Mouse (Mus musculus): ENCODE data around the gene Nod1. TPM values are rescaled to one million over a fixed set of nuclear protein-coding genes. Genes with fewer than 3 reads are reported as not detected.

Gene Nod1
- total RNA-seq, 2 experiments from 2014 or later, result 3.0 to 3.2 TPM

GRCm38 (mm10) chr6:54916941-54917340 lies 55.5 kb downstream of the Nod1 start:
- DNase-seq (ENCODE audit: low spot score in 2 of 2), result no peak
- intact Hi-C loops (cut with DNase I), result loop anchor here (5.0 to 10.0 kb wide), 3 partner anchors 100 to 255 kb away; no protein-coding TSS in a partner anchor

- intact Hi-C loops (cut with DNase I), result loop anchor here (5.0 to 10.0 kb wide), 3 partner anchors 101 to 256 kb away; no protein-coding TSS in a partner anchor
- DNase-seq (ENCODE audit: low spot score in 2 of 2), result no peak
Measured at GRCm38 (mm10) chr6:54916163-54916562, 56.2 kb downstream of the Nod1 start.

- DNase-seq (ENCODE audit: low spot score in 2 of 2), result no peak
- intact Hi-C loops (cut with DNase I), result loop anchor here (5.0 to 10.0 kb wide), 3 partner anchors 102 to 257 kb away; no protein-coding TSS in a partner anchor
Measured at GRCm38 (mm10) chr6:54914977-54915376, 57.4 kb downstream of the Nod1 start.

GRCm38 (mm10) chr6:54906053-54907040 lies 66.1 kb downstream of the Nod1 start:
- DNase-seq (ENCODE audit: low spot score in 2 of 2), result no peak
- intact Hi-C loops (cut with DNase I), result no loop called here

- intact Hi-C loops (cut with DNase I), result no loop called here
- no peak for DNase-seq (ENCODE audit: low spot score in 2 of 2)
Measured at GRCm38 (mm10) chr6:54902547-54902946, 69.9 kb downstream of the Nod1 start.

- intact Hi-C loops (cut with DNase I), result no loop called here
- no peak for DNase-seq (ENCODE audit: low spot score in 2 of 2)
Measured at GRCm38 (mm10) chr6:54900256-54900655, 72.2 kb downstream of the Nod1 start.

GRCm38 (mm10) chr6:54891384-54891783 lies 81.0 kb downstream of the Nod1 start:
- intact Hi-C loops (cut with DNase I), result no loop called here
- no peak for DNase-seq (ENCODE audit: low spot score in 2 of 2)

GRCm38 (mm10) chr6:54890221-54890620 lies 82.2 kb downstream of the Nod1 start:
- intact Hi-C loops (cut with DNase I), result no loop called here

GRCm38 (mm10) chr6:54886195-54886594 lies 86.2 kb downstream of the Nod1 start:
- intact Hi-C loops (cut with DNase I), result no loop called here
- DNase-seq (ENCODE audit: low spot score in 2 of 2), result no peak

More at GRCm38 (mm10) chr6:54890221-54890620, 82.2 kb downstream of the Nod1 start:
- no peak for DNase-seq (ENCODE audit: low spot score in 2 of 2)

GRCm38 (mm10) chr6:54883424-54883823 lies 89.0 kb downstream of the Nod1 start:
- DNase-seq (ENCODE audit: low spot score in 2 of 2), result no peak

GRCm38 (mm10) chr6:54880086-54880485 lies 92.3 kb downstream of the Nod1 start:
- DNase-seq (ENCODE audit: low spot score in 2 of 2), result no peak
- intact Hi-C loops (cut with DNase I), result no loop called here

More at GRCm38 (mm10) chr6:54883424-54883823, 89.0 kb downstream of the Nod1 start:
- intact Hi-C loops (cut with DNase I), result no loop called here

GRCm38 (mm10) chr6:54878546-54878945 lies 93.9 kb downstream of the Nod1 start:
- intact Hi-C loops (cut with DNase I), result no loop called here

GRCm38 (mm10) chr6:54877651-54878050 lies 94.8 kb downstream of the Nod1 start:
- DNase-seq (ENCODE audit: low spot score in 2 of 2), result no peak
- intact Hi-C loops (cut with DNase I), result no loop called here

More at GRCm38 (mm10) chr6:54878546-54878945, 93.9 kb downstream of the Nod1 start:
- DNase-seq (ENCODE audit: low spot score in 2 of 2), result no peak

- intact Hi-C loops (cut with DNase I), result no loop called here
Measured at GRCm38 (mm10) chr6:54876782-54877181, 95.6 kb downstream of the Nod1 start.

More at GRCm38 (mm10) chr6:54876782-54877181, 95.6 kb downstream of the Nod1 start:
- no peak for DNase-seq (ENCODE audit: low spot score in 2 of 2)

Other genes starting within 250 kb of the Nod1 start
- gene Znrf2, start 155.7 kb downstream of the Nod1 start, total RNA-seq (2021), result 10 to 100 TPM; 19.4 to 21.8 TPM
- gene Ggct, start 20.3 kb upstream of the Nod1 start, total RNA-seq (2021), result 10 to 100 TPM; 29.9 to 32.5 TPM
- 100 to 1,000 TPM; 152 to 156 TPM for gene Gars, start 65.4 kb upstream of the Nod1 start, total RNA-seq (2021)
- 1 to 10 TPM; 2.1 to 3.4 TPM for gene Crhr2, start 160.4 kb upstream of the Nod1 start, total RNA-seq (2021)
- gene Inmt, start 202.4 kb upstream of the Nod1 start, total RNA-seq (2021), result not detected
- gene Mindy4, start 230.8 kb upstream of the Nod1 start, total RNA-seq (2021), result 10 to 100 TPM in 1 of 2 experiments, 1 to 10 TPM in 1; 9.6 to 10.7 TPM

All from left cerebral cortex, postnatal 14 days (tissue).